Mouse (Mus musculus) kidney, postnatal 0 days (tissue): Measurements from ENCODE around the gene Gm9508. TPM values are rescaled to one million over a fixed set of nuclear protein-coding genes. Genes with fewer than 3 reads are reported as not detected.

Experiments used
- ATAC-seq: fragments of 200-750 bp; cut with Nextera tagmentation; replicated peaks from 2 replicates; pipeline ENCODE4 v1.8.0; 2017; ENCODE audit warnings: low read depth, moderate number of reproducible peaks, moderate TSS enrichment, moderate library complexity; ENCODE audit not compliant: low FRiP score
- DNase-seq: peaks from one replicate; pipeline ENCODE4 v3.0.0-alpha.2; 2016; ENCODE audit warnings: low spot score
- H3K27ac ChIP-seq: fragments of 300-500 bp; sonication (generic); 2 replicates; pipeline ENCODE4 v1.5.1; 2014; ENCODE audit warnings: mild to moderate bottlenecking
- H3K27me3 ChIP-seq: fragments of 300-500 bp; sonication (generic); 2 replicates; pipeline ENCODE4 v1.6.1; 2014; ENCODE audit warnings: low read length, mixed read lengths; ENCODE audit not compliant: insufficient read depth
- H3K36me3 ChIP-seq: fragments of 300-500 bp; sonication (generic); 2 replicates; pipeline ENCODE4 v1.6.1; 2014; ENCODE audit warnings: low read length, mixed read lengths; ENCODE audit not compliant: insufficient read depth
- H3K4me1 ChIP-seq: fragments of 300-500 bp; sonication (generic); replicated peaks from 2 replicates; pipeline ENCODE4 v1.6.1; 2014; ENCODE audit warnings: antibody characterized with exemption, low read length, mixed read lengths; ENCODE audit not compliant: insufficient read depth
- H3K4me2 ChIP-seq: fragments of 300-500 bp; sonication (generic); 2 replicates; pipeline ENCODE4 v1.6.1; 2014; ENCODE audit warnings: mild to moderate bottlenecking, low read length, moderate library complexity, mixed read lengths
- H3K4me3 ChIP-seq: fragments of 300-500 bp; sonication (generic); replicated peaks from 2 replicates; pipeline ENCODE4 v1.5.1; 2014; ENCODE audit warnings: low read depth, low read length
- H3K9ac ChIP-seq: fragments of 300-500 bp; sonication (generic); 2 replicates; pipeline ENCODE4 v1.6.1; 2014; ENCODE audit warnings: low read depth, low read length
- H3K9me3 ChIP-seq: fragments of 300-500 bp; sonication (generic); replicated peaks from 2 replicates; pipeline ENCODE4 v1.6.1; 2016; ENCODE audit warnings: low read length, inconsistent platforms, mixed read lengths
- CTCF ChIP-seq: IDR thresholded peaks from 2 replicates; pipeline ENCODE4 v1.5.1; 2016; ENCODE audit warnings: antibody characterized with exemption, low read depth, mild to moderate bottlenecking, moderate library complexity
- WGBS: fragments of 180-500 bp; shearing (Covaris S2); extraction: QIAGEN DNeasy Blood & Tissue Kit; methylation state at CpG from one replicate; pipeline ENCODE4 v1.1.7; 2014; 5-methylcytosine and 5-hydroxymethylcytosine counted together
- polyA plus RNA-seq: library from polyadenylated mRNA; unstranded; fragments of >200 nt; fragmentation: Nextera tagmentation; extraction: Ambion mirVana; gene quantifications from 2 replicates; pipeline ENCODE4 v1.2.1, GENCODE M21; 2015

Gm9508 gene
- polyA plus RNA-seq, 1 experiment from 2014 or later: not detected

DNA sequence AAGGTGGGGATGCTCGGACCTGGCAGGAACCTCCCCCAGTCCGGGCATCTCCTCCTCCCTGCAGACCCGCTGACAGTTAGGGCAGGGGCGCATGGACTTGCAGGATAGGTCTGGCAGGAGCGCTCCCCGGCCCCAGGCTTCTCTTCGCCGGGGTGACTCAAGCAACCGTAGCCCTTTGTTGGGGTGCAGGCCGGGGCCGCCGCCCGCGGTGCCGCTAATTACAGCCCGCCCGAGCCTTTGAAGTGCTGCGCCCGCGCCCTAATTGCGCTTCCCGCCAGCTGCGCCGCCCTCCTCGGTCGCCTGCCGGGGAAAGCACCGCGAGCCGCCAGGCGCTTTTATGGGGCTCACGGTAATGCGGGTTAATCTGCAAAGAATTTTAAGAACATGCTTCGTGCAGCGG lies 19.5 kb downstream of the Gm9508 start:
- ATAC-seq (no peak), DNase-seq (no peak)

GRCm38 (mm10) chr10:77673765-77674164 lies 23.3 kb downstream of the Gm9508 start:
- TF ChIP-seq CTCF: no peak
- Histone ChIP-seq H3K4me3 (no peak overlapping the region), H3K4me1 (0 out of 2 replicates have a peak, but pooled peaks cover 6% of the 10 kb centered on the region), H3K27ac (no peak overlapping the region), H3K9me3 (no peaks in the 10 kb centered on the region), H3K27me3 (peaks cover 19% of the 10 kb centered on the region), H3K9ac (no peak overlapping the region), H3K36me3 (no peaks in the 10 kb centered on the region), H3K4me2 (no peak overlapping the region)
- 54% methylated on average over 13 of the region's 13 CpGs for WGBS
- ATAC-seq (no peak), DNase-seq (no peak)

More for the DNA sequence above, 19.5 kb downstream of the Gm9508 start:
- Histone ChIP-seq H3K4me1 (0 out of 2 replicates have a peak, but pooled peaks cover 6% of the 10 kb centered on the region), H3K4me2 (peak overlapping the region; percentile 44), H3K4me3 (0 out of 2 replicates have a peak overlapping the region, but pooled peaks have one; percentile 18), H3K9ac (no peak overlapping the region), H3K9me3 (no peaks in the 10 kb centered on the region), H3K36me3 (no peaks in the 10 kb centered on the region), H3K27me3 (peaks cover 19% of the 10 kb centered on the region), H3K27ac (no peak overlapping the region)
- WGBS: 0% methylated on average over 32 of the region's 35 CpGs
- TF ChIP-seq CTCF: no peak

DNA sequence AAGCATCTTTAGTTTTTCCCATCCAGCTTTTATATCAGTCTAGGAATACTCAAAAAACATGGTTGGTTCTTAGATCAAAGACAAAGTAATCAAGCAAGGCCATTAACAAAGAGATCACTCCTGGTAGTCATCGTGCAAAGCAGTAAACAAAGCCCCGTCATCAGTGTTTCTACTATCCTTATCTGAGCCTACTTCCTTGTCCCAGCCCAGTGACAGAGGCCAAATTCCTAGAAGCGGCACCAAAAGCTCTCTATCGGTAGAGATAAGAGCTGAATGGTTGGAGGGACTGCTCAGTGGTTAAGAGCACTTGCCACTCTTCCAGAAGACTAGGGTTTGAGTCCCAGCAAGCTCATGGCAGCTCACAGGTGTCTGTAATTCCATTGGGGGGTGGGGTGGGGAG lies 25.5 kb downstream of the Gm9508 start:
- no peaks in the 10 kb centered on the region for H3K4me1 ChIP-seq
- no peaks in the 10 kb centered on the region; the same call in 1 of the 2 replicates for H3K27me3 ChIP-seq
- no peak overlapping the region for H3K9ac ChIP-seq
- H3K36me3 ChIP-seq: no peaks in the 10 kb centered on the region
- no peak overlapping the region for H3K27ac ChIP-seq
- no peak for ATAC-seq
- WGBS: 64% methylated on average over 4 of the region's 4 CpGs
- H3K4me2 ChIP-seq: no peak overlapping the region
- H3K4me3 ChIP-seq: no peak overlapping the region
- no peak for TF ChIP-seq CTCF
- no peak for DNase-seq
- no peaks in the 10 kb centered on the region for H3K9me3 ChIP-seq

- H3K36me3 ChIP-seq: no peaks in the 10 kb centered on the region
- no peak for TF ChIP-seq CTCF
- 80% methylated on average over 4 of the region's 4 CpGs for WGBS
- H3K27me3 ChIP-seq: no peaks in the 10 kb centered on the region
- no peak overlapping the region for H3K9ac ChIP-seq
- H3K27ac ChIP-seq: no peak overlapping the region
- H3K4me2 ChIP-seq: no peak overlapping the region
- DNase-seq (no peak), ATAC-seq (no peak)
- no peak overlapping the region for H3K4me3 ChIP-seq
- no peaks in the 10 kb centered on the region for H3K9me3 ChIP-seq
- no peaks in the 10 kb centered on the region for H3K4me1 ChIP-seq
Measured at GRCm38 (mm10) chr10:77670710-77671109, 26.3 kb downstream of the Gm9508 start.

DNA sequence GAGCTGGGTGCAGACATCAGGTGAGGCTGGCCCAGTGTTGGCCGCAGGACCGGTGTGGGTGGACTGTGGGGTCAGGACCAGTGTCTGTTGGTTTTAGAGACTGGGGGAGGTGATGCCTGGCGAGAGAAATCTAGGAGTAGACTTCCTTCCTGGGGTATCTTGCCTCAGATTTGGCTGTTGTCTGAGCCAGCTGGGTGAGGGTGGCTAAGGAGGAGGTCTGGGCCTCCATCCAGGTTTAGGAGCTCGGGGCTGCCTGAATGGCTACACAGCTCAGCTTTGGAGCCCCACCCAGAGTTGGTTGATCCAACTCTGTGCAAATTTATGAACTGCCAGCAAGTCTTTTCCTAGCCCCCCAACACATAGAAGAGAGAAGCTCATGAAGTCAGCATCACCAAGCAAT lies 29.6 kb downstream of the Gm9508 start:
- WGBS: 68% methylated on average over 4 of the region's 4 CpGs
- no peak for TF ChIP-seq CTCF
- Histone ChIP-seq H3K4me3 (no peak overlapping the region), H3K9ac (no peak overlapping the region), H3K4me2 (no peak overlapping the region), H3K4me1 (no peaks in the 10 kb centered on the region), H3K36me3 (no peaks in the 10 kb centered on the region), H3K27ac (no peak overlapping the region), H3K9me3 (no peaks in the 10 kb centered on the region), H3K27me3 (no peaks in the 10 kb centered on the region)
- no peak for DNase-seq
- ATAC-seq: no peak

GRCm38 (mm10) chr10:77666342-77666741 lies 30.7 kb downstream of the Gm9508 start:
- no peak overlapping the region for H3K9ac ChIP-seq
- H3K36me3 ChIP-seq: no peaks in the 10 kb centered on the region
- no peak for DNase-seq
- no peak overlapping the region for H3K4me2 ChIP-seq
- no peak overlapping the region for H3K4me3 ChIP-seq
- no peak for ATAC-seq
- H3K27ac ChIP-seq: no peak overlapping the region
- no peak for TF ChIP-seq CTCF
- H3K4me1 ChIP-seq: no peaks in the 10 kb centered on the region
- 69% methylated on average over 8 of the region's 8 CpGs for WGBS
- no peaks in the 10 kb centered on the region for H3K27me3 ChIP-seq
- H3K9me3 ChIP-seq: no peaks in the 10 kb centered on the region
